Mouse (Mus musculus): ENCODE measurements around the gene Ube2q1. TPM values are rescaled to one million over a fixed set of nuclear protein-coding genes. Genes with fewer than 3 reads are reported as not detected.

The Ube2q1 gene
- polyA plus RNA-seq (2017; shearing (Covaris generic)) = 8.6 TPM

DNA sequence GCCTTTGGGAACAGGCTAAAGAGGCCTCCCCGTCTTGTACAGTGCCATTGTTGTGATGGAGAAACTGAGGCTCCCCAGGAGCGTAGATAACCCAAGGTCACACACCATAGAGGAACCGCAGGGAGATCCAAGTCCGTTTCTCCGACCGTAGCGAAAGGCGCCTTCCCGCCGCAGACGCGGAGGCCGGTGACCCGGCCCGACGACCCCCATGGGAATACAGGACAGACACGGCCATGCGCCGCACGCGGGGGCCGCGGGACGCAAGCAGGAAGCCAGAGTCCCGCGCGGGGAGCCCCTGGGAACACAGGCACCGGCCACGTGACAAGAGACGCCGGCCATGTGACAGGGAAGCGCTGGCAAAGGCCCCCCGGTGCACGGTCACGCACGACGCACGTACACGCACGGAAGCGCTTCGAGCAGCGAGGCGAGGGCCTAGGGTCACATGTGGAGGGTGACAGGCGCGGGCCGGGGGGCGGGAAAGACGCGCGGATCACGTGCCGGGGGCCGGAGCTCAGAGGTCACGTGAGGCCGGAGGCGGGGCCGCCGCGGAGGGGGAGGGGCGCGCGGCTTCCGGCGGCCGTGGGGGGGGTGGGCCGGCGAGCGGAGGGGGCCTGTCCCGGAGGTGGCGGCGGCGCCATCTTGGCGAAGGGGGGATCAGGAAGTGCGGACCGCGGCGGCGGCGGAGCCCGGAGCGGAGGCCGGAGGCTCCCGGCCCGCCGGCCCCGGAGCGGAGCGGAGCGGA, at the start of gene Ube2q1:
Gene Ube2q1, plus strand, starts transcription at position 649 of the 742 bp plus-strand sequence.

DNA sequence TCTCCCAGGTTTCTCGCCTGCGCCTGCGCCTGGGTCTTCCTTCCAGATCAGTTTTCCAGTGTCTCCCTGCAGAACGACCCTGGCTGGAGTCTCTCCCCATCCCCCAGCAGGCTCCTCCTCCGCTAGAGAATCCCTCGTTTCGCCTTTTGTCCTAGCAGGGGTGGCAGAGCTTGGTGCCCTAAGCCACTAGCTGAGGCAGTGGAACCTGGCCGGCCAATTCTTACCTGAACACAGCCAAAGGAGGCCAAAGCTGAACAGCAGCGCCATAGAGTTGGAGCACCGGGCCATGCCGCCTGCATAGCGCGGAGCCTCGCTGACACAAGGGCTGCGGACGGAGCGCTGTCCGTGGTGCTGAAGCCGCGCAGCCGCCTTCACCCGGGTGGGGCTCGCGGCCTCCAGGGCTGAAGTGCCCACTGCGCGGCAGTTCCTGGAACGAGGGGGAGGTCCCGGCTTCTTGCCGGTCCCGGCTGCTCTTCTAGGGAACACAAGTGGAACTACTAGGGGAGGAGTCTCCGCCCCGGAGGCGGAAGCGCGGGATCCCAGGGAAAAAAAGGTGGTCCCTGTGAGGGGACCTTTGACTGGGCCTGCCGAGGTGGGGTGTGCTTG, 9.2 kb upstream of the Ube2q1 start, which contains the start of gene Chrnb2:
Gene Chrnb2, minus strand, starts transcription at position 514 of the 606 bp plus-strand sequence.

DNA sequence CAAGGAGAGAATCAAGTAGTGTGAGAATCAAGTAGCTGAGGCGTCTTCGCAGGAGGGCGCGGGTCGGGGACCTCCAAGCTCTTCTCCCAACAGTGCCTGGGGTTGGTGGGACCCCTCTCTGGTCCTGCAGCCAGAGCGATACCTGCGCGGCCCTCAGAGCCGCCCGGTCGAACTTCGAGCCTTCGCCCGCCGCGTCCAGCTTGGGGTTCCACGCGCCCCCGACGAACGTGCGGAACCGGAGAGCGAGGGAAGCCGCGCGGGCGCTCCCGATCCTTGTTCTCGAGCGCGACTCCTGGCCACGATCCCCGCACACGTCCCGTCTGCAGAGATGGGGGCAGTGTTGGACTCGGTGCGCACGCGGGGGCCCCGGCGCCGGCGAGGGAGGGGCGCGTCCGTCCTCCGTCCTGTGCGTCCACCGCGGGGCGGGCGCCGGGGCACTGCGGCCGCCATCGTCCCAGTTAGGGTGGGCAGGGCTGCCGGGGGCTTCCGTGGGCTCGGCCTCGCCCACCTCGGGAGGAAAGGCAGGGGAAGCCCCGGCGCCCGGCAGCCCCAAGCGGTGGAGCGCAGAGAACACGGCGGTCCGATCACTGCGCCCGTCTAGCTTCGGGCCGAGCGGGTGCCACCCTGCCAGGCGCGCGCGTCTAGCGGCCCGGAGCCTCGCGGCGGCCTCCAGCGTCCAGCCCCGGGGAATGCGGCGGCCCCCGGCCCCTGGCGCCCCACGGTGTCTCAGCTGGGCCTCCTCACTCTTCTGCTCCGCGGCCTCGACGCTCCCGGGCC, 57.6 kb downstream of the Ube2q1 start, which contains the start of gene She:
Gene She, plus strand, starts transcription at position 556 of the 777 bp plus-strand sequence.

Other genes starting within 250 kb of the Ube2q1 start
- gene Adar, start 58.6 kb upstream of the Ube2q1 start, polyA plus RNA-seq (2017; shearing (Covaris generic)) = 131 TPM
- 1.5 TPM for gene Chrnb2, start 9.0 kb upstream of the Ube2q1 start, polyA plus RNA-seq (2017; shearing (Covaris generic))
- gene She, start 57.8 kb downstream of the Ube2q1 start, polyA plus RNA-seq (2017; shearing (Covaris generic)) = 6.6 TPM
- gene Il6ra, start 139.6 kb downstream of the Ube2q1 start, polyA plus RNA-seq (2017; shearing (Covaris generic)) = 15.5 TPM
- gene Atp8b2, start 189.9 kb downstream of the Ube2q1 start, polyA plus RNA-seq (2017; shearing (Covaris generic)) = 35.5 TPM
- gene Hax1, start 225.2 kb downstream of the Ube2q1 start, polyA plus RNA-seq (2017; shearing (Covaris generic)) = 114 TPM

Data from activated CD4-positive, CD25-positive, alpha-beta regulatory T cell, adult 9 weeks (primary cell).